Mouse (Mus musculus): ENCODE measurements around the gene Casp4. TPM values are rescaled to one million over a fixed set of nuclear protein-coding genes. Genes with fewer than 3 reads are reported as not detected.

Casp4 gene
- total and polyA plus RNA-seq, 3 experiments = 1.7 to 3.1 (median 2.0) TPM

DNA sequence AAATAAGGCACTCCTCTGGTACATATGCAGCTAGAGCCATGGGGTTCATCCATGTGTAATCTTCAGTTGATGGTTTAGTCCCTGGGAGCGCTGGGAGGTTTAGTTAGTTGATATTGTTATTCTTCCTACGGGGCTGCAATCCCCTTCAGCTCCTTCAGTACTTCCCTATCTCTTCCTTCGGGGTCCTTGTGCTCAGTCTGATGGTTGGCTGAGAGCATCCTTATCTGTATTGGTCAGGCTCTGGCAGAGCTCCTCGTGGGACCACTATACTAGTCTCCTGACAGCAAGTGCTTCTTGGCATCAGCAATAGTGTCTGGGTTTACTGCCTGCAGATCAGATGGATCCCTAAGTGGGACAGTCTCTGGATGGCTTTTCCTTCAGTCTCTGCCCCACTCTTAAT lies 38.8 kb downstream of the Casp4 start:
- Histone ChIP-seq H3K27ac (no peak overlapping the region), H3K27me3 (ENCODE audit: control insufficient read depth, insufficient read depth, low read length) (no peaks in the 10 kb centered on the region), H3K79me2 (replicated peaks; ENCODE audit: control insufficient read depth, insufficient read depth, low read length) (no peaks in the 10 kb centered on the region), H3K36me3 (ENCODE audit: control insufficient read depth, insufficient read depth, low read length) (no peaks in the 10 kb centered on the region; the same call in none of the 2 replicates), H3K4me1 (ENCODE audit: control insufficient read depth, insufficient read depth, low read length) (peaks cover 3% of the 10 kb centered on the region), H3K4me3 (no peak overlapping the region), H3K9ac (ENCODE audit: low read depth, low read length) (no peak overlapping the region)
- DNase-seq = peak in 1 of 2 experiments; percentile 21
- intact Hi-C loops (cut with DNase I) = no loop called here
- 46% methylated on average over 4 of the region's 4 CpGs for WGBS
- no peak for TF ChIP-seq POLR2A (IDR thresholded peaks at IDR 0.05; ENCODE audit: insufficient read depth, low read depth, low read length)
- no peak for TF ChIP-seq CTCF (IDR thresholded peaks at IDR 0.05)
- TF ChIP-seq EP300 (IDR thresholded peaks at IDR 0.05; ENCODE audit: insufficient read depth, low read depth, low read length) = no peak

GRCm38 (mm10) chr9:5353673-5354072 lies 45.0 kb downstream of the Casp4 start:
- no peak overlapping the region for H3K27ac ChIP-seq
- 64% methylated on average over 2 of the region's 2 CpGs for WGBS
- no peaks in the 10 kb centered on the region for H3K27me3 ChIP-seq (ENCODE audit: control insufficient read depth, insufficient read depth, low read length)
- no peak overlapping the region for H3K9ac ChIP-seq (ENCODE audit: low read depth, low read length)
- TF ChIP-seq EP300 (IDR thresholded peaks at IDR 0.05; ENCODE audit: insufficient read depth, low read depth, low read length) = no peak
- no peak for TF ChIP-seq POLR2A (IDR thresholded peaks at IDR 0.05; ENCODE audit: insufficient read depth, low read depth, low read length)
- TF ChIP-seq CTCF (IDR thresholded peaks at IDR 0.05) = no peak
- H3K4me1 ChIP-seq (ENCODE audit: control insufficient read depth, insufficient read depth, low read length) = no peaks in the 10 kb centered on the region
- H3K4me3 ChIP-seq = no peak overlapping the region
- no peaks in the 10 kb centered on the region for H3K36me3 ChIP-seq (ENCODE audit: control insufficient read depth, insufficient read depth, low read length)
- no peaks in the 10 kb centered on the region for H3K79me2 ChIP-seq (replicated peaks; ENCODE audit: control insufficient read depth, insufficient read depth, low read length)
- DNase-seq = no peak
- intact Hi-C loops (cut with DNase I) = no loop called here

DNA sequence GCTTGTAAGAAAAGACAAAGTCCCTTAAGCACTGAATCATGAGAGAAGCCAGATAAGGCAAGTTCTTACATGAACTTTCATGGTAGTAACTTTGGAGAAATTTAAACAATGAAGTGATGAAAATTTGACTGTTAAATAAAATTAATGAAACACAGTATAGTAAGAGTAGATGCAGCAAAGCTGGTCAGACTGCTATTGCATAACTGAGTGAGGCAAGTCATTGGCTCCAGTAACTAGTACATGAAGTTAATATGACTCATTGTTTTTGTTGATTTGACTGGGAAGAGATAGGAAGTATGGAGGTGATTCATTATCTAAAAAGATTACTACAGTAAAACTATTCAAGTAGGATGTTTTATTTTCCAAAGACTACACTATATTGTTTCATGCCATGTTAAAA lies 48.2 kb downstream of the Casp4 start:
- H3K27me3 ChIP-seq (ENCODE audit: control insufficient read depth, insufficient read depth, low read length) = no peaks in the 10 kb centered on the region
- H3K36me3 ChIP-seq (ENCODE audit: control insufficient read depth, insufficient read depth, low read length) = no peaks in the 10 kb centered on the region
- no peaks in the 10 kb centered on the region for H3K4me1 ChIP-seq (ENCODE audit: control insufficient read depth, insufficient read depth, low read length)
- intact Hi-C loops (cut with DNase I) = no loop called here
- no peak for DNase-seq
- no peaks in the 10 kb centered on the region for H3K79me2 ChIP-seq (replicated peaks; ENCODE audit: control insufficient read depth, insufficient read depth, low read length)
- TF ChIP-seq EP300 (IDR thresholded peaks at IDR 0.05; ENCODE audit: insufficient read depth, low read depth, low read length) (no peak), POLR2A (IDR thresholded peaks at IDR 0.05; ENCODE audit: insufficient read depth, low read depth, low read length) (no peak), CTCF (IDR thresholded peaks at IDR 0.05) (no peak)
- H3K4me3 ChIP-seq = no peak overlapping the region
- H3K27ac ChIP-seq = no peak overlapping the region
- H3K9ac ChIP-seq (ENCODE audit: low read depth, low read length) = no peak overlapping the region

Other genes with a start within 250 kb of the Casp4 start
- gene Casp1, start 10.3 kb upstream of the Casp4 start, total RNA-seq (2021) = 1 to 10 TPM in 1 of 2 experiments, under 1 TPM in 1; 0.93 to 1.4 TPM
- gene Casp1, start 10.3 kb upstream of the Casp4 start, polyA plus RNA-seq (2012; rRNA removed) = 0.39 and 1.1 TPM in 2 replicates
- 1 to 10 TPM; 4.8 to 5.5 TPM for gene Casp12, start 36.6 kb downstream of the Casp4 start, total RNA-seq (2021)
- gene Casp12, start 36.6 kb downstream of the Casp4 start, polyA plus RNA-seq (2012; rRNA removed) = 3.7 and 5.2 TPM in 2 replicates